Mouse (Mus musculus): ENCODE data around the gene Vps18.

Vps18 gene

GRCm38 (mm10) chr2:119288270-119288882 lies at the start of gene Vps18:
Vps18 (plus strand) TSS chr2:119288740.
- DNase-seq: peak; percentile 99

GRCm38 (mm10) chr2:119240075-119240818 lies 48.3 kb upstream of the Vps18 start:
- no peak for DNase-seq

GRCm38 (mm10) chr2:119240819-119241186 lies 47.7 kb upstream of the Vps18 start:
- DNase-seq: no peak

GRCm38 (mm10) chr2:119242548-119242947 lies 46.0 kb upstream of the Vps18 start:
- DNase-seq: no peak

GRCm38 (mm10) chr2:119245246-119245645 lies 43.3 kb upstream of the Vps18 start:
- DNase-seq: no peak

- peak; percentile 29 for DNase-seq
Measured at GRCm38 (mm10) chr2:119247904-119248303, 40.6 kb upstream of the Vps18 start.

GRCm38 (mm10) chr2:119249592-119250061 lies 38.9 kb upstream of the Vps18 start:
- DNase-seq: no peak

GRCm38 (mm10) chr2:119250377-119250776 lies 38.2 kb upstream of the Vps18 start:
- no peak for DNase-seq

GRCm38 (mm10) chr2:119250826-119251478 lies 37.6 kb upstream of the Vps18 start:
- peak; percentile 73 for DNase-seq

GRCm38 (mm10) chr2:119254976-119255375 lies 33.6 kb upstream of the Vps18 start:
- no peak for DNase-seq

GRCm38 (mm10) chr2:119260518-119260917 lies 28.0 kb upstream of the Vps18 start:
- no peak for DNase-seq

GRCm38 (mm10) chr2:119261326-119261725 lies 27.2 kb upstream of the Vps18 start:
- DNase-seq: no peak

- DNase-seq: no peak
Measured at GRCm38 (mm10) chr2:119262978-119263377, 25.6 kb upstream of the Vps18 start.

GRCm38 (mm10) chr2:119263813-119264212 lies 24.7 kb upstream of the Vps18 start:
- DNase-seq: no peak

- no peak for DNase-seq
Measured at GRCm38 (mm10) chr2:119270286-119270642, 18.3 kb upstream of the Vps18 start.

- peak; percentile 74 for DNase-seq
Measured at GRCm38 (mm10) chr2:119270643-119271331, 17.8 kb upstream of the Vps18 start, which contains the start of gene Rhov. Rhov (minus strand) TSS chr2:119271272.

- no peak for DNase-seq
Measured at GRCm38 (mm10) chr2:119274126-119274525, 14.4 kb upstream of the Vps18 start.

GRCm38 (mm10) chr2:119276926-119277325 lies 11.6 kb upstream of the Vps18 start:
- no peak for DNase-seq

GRCm38 (mm10) chr2:119277810-119278209 lies 10.7 kb upstream of the Vps18 start:
- no peak for DNase-seq

- DNase-seq: no peak
Measured at GRCm38 (mm10) chr2:119281899-119282565, 6.5 kb upstream of the Vps18 start.

GRCm38 (mm10) chr2:119287372-119287771 lies 1.2 kb upstream of the Vps18 start:
- DNase-seq: no peak

GRCm38 (mm10) chr2:119289014-119289416 lies 475 bp downstream of the Vps18 start:
- no peak for DNase-seq

- no peak for DNase-seq
Measured at GRCm38 (mm10) chr2:119292281-119292680, 3.7 kb downstream of the Vps18 start.
